Comparison of ENCODE assay signal across 15 mouse cellular contexts in the genomic region with DNA sequence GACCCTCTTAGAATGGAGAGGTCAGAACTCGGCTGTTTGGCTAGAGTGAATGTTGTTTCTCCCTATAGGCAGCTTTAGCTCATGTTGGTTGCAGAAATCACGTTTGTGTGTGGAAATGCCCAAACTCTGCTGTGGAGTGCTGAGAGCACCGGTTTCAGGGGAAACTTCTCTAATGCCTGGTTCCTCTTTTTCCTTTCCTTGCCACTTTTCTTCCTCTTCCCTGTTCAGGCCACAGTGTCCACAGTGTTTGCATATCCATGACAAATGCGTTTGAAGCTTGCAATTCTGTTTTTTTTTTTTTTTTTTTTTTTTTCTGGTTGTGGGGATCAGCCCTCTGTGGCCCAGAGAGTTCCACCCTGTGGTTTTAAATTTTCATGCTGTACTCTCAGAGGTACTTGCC. TPM values are rescaled to one million over a fixed set of nuclear protein-coding genes. Genes with fewer than 3 reads are reported as not detected.
A peak's percentile ranks its signal among the peaks of the same experiment; 100 is the strongest.
DNase-seq lines count a peak whose midpoint lies in the region; ATAC-seq and TF ChIP-seq lines count a peak whose summit lies in the region.
"Had no signal": no experiment of that assay in that cellular context is flagged by ENCODE, and none has a peak within 500 bp of the region (broad histone marks: within the 10 kb centered on the region; RNA-seq: fewer than 3 reads in every experiment).

Clec4a1 (plus strand) TSS at position 398 of the 400 bp plus-strand sequence.

- H3K4me2 ChIP-seq in neural tube, embryonic 15.5 days = no peak within 1 kb of the TSS
- H3K4me2 ChIP-seq: embryonic facial prominence, embryonic 15.5 days; forebrain, embryonic 15.5 days; hindbrain, embryonic 12.5 days; limb, embryonic 13.5 days; midbrain, embryonic 12.5 days; neural tube, embryonic 13.5 days had no signal

- no peak for TF ChIP-seq CTCF in bone marrow, adult 2 months (IDR thresholded peaks at IDR 0.05; ENCODE audit: control insufficient read depth, insufficient read depth, low read length)

- peak; percentile 96 for ATAC-seq in megakaryocyte, adult 5-6 weeks (ENCODE audit: poor library complexity, severe bottlenecking)
- ATAC-seq in neural tube, embryonic 15.5 days (ENCODE audit: low FRiP score) = no peak
- ATAC-seq: forebrain, embryonic 15.5 days had no signal

- H3K4me3 ChIP-seq in bone marrow, adult 2 months (replicated peaks; ENCODE audit: control insufficient read depth, low read depth, low read length) = peak within 1 kb of the TSS; percentile 58
- no peak within 1 kb of the TSS for H3K4me3 ChIP-seq in neural tube, embryonic 15.5 days (replicated peaks)
- H3K4me3 ChIP-seq: embryonic facial prominence, embryonic 15.5 days; forebrain, embryonic 15.5 days; hindbrain, embryonic 12.5 days; limb, embryonic 13.5 days; midbrain, embryonic 12.5 days; neural tube, embryonic 13.5 days had no signal

- 3% methylated on average over 4 of the region's 4 CpGs for WGBS in bone marrow, adult 2 months
- WGBS in neural tube, embryonic 15.5 days = 71% methylated on average over 4 of the region's 4 CpGs

- peak within 1 kb of the TSS; percentile 91 for H3K27ac ChIP-seq in bone marrow, adult 2 months (ENCODE audit: control insufficient read depth, insufficient read depth, low read depth, low read length, poor library complexity)
- H3K27ac ChIP-seq in neural tube, embryonic 15.5 days (replicated peaks) = no peak within 1 kb of the TSS
- H3K27ac ChIP-seq: embryonic facial prominence, embryonic 15.5 days; forebrain, embryonic 15.5 days; hindbrain, embryonic 12.5 days; limb, embryonic 13.5 days; midbrain, embryonic 12.5 days; neural tube, embryonic 13.5 days had no signal

- peak; percentile 6 for DNase-seq in left cerebral cortex, adult 11 months (ENCODE audit: low spot score)
- no peak for DNase-seq in left cerebral cortex, adult 9 months (ENCODE audit: low spot score in 2 of 2)
- DNase-seq in A20 (ENCODE audit: low read depth, low spot score) = peak; percentile 14
- no peak for DNase-seq in right cerebral cortex, postnatal 25 days
- DNase-seq: cerebellum, postnatal 25 days; kidney, adult 11 months had no signal

- no peak within 1 kb of the TSS for H3K9ac ChIP-seq in neural tube, embryonic 15.5 days (replicated peaks)
- H3K9ac ChIP-seq: embryonic facial prominence, embryonic 15.5 days; forebrain, embryonic 15.5 days; hindbrain, embryonic 12.5 days; limb, embryonic 13.5 days; midbrain, embryonic 12.5 days; neural tube, embryonic 13.5 days had no signal

- H3K36me3 ChIP-seq in neural tube, embryonic 15.5 days = no peaks in the 10 kb centered on the region
- H3K36me3 ChIP-seq: embryonic facial prominence, embryonic 15.5 days; forebrain, embryonic 15.5 days; hindbrain, embryonic 12.5 days; limb, embryonic 13.5 days; midbrain, embryonic 12.5 days; neural tube, embryonic 13.5 days had no signal

- no peaks in the 10 kb centered on the region; the same call in 1 of the 2 replicates for H3K9me3 ChIP-seq in neural tube, embryonic 15.5 days (replicated peaks)
- H3K9me3 ChIP-seq: embryonic facial prominence, embryonic 15.5 days; forebrain, embryonic 15.5 days; limb, embryonic 13.5 days; midbrain, embryonic 12.5 days; neural tube, embryonic 13.5 days had no signal

- H3K4me1 ChIP-seq in bone marrow, adult 2 months (ENCODE audit: control insufficient read depth, insufficient read depth, low read length) = peaks cover 3% of the 10 kb centered on the region; the same call in 1 of the 2 replicates
- no peaks in the 10 kb centered on the region for H3K4me1 ChIP-seq in neural tube, embryonic 15.5 days
- H3K4me1 ChIP-seq: embryonic facial prominence, embryonic 15.5 days; forebrain, embryonic 15.5 days; hindbrain, embryonic 12.5 days; limb, embryonic 13.5 days; midbrain, embryonic 12.5 days; neural tube, embryonic 13.5 days had no signal

- TF ChIP-seq POLR2A in bone marrow, adult 2 months (IDR thresholded peaks at IDR 0.05; ENCODE audit: borderline replicate concordance, control insufficient read depth, low read depth, low read length) = no peak

- no peaks in the 10 kb centered on the region for H3K27me3 ChIP-seq in neural tube, embryonic 15.5 days (replicated peaks)
- H3K27me3 ChIP-seq: embryonic facial prominence, embryonic 15.5 days; forebrain, embryonic 15.5 days; hindbrain, embryonic 12.5 days; limb, embryonic 13.5 days; midbrain, embryonic 12.5 days; neural tube, embryonic 13.5 days had no signal

RNA-seq across cellular contexts. Expression of gene Clec4a1, which starts in this region (rescaled TPM):
- 16.5 and 26.6 TPM in 2 replicates for polyA plus RNA-seq in bone marrow, adult 2 months (2011; ENCODE audit: insufficient read depth, insufficient read length, low replicate concordance, missing spikeins)
- 250 and 267 TPM in 2 replicates for total RNA-seq in megakaryocyte, adult 5-6 weeks (2015)
- 93.7 and 94.5 TPM in 2 replicates for total RNA-seq in megakaryocyte, adult 5-6 weeks (2017)
- 1.4 and 2.7 TPM in 2 replicates for polyA plus RNA-seq in neural tube, embryonic 15.5 days (2015; fragmentation: Nextera tagmentation; extraction: Ambion mirVana)

Comparison
In these comparisons a context has a peak if more than half of its experiments do, and no peak if none do; other contexts are left out.
1. DNase-seq: peak in left cerebral cortex, adult 11 months (single experiment) and A20 (single experiment); none in left cerebral cortex, adult 9 months (0 of 2) and right cerebral cortex, postnatal 25 days (single experiment).